Mouse (Mus musculus) left cerebral cortex, postnatal 36 days (tissue): ENCODE measurements around the gene Shisa6. TPM values are rescaled to one million over a fixed set of nuclear protein-coding genes. Genes with fewer than 3 reads are reported as not detected.

Experiments
- DNase-seq, 2 experiments: peaks; one replicate each; pipeline ENCODE4 v3.0.0; 2021 to 2022; ENCODE audit warnings: low spot score in 2 of 2, mixed read lengths in 1 of 2
- intact Hi-C: fragments of 180-260 bp; cut with DNase I; formaldehyde crosslinking; loops from one replicate; pipeline ENCODE4 v1.15.1; 2025
- total RNA-seq, 2 experiments: library from RNA; stranded (reverse); gene quantifications; 2 replicates each; pipeline ENCODE4 v1.2.3; 2021

Gene Shisa6
- total RNA-seq = 10 to 100 TPM; 11.6 to 19.5 TPM

DNA sequence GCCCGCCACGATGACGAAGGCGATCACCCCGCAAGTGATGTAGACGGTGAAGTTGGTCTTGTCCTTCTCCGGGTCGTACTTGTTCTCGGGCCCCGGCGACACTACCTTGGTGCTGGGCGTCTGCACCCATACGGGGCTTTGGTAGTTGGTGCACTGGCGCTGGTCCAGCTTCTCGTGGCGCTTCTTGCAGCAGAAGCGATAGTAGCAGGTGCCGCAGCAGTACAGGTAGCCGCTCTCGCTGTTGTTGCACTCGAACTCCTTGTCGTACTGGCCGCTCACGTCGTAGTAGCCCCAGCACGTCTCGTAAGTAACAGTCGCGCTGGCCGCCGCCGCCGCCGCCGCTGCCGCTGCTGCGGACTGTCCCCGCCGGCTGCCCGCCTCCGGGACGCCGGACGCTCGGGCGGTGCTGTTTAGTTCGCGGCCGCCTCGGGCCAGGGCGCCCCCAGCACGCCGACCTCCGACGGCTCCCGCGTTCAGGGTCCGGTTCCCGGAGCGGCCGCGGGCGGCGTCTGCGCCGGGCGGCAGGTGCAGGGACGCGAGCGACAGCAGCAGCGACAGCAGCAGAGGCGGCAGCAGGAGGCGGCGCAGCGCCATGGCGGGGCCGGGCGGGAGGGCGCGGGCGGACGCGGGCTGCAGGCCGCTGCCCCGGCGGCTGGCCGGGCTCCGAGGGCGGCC, at the start of gene Shisa6:
TSS of gene Shisa6 (minus strand) at position 594 of the 675 bp plus-strand sequence.
- peak in 1 of 2 experiments; percentile 20 for DNase-seq
- intact Hi-C loops = loop anchor here (2.0 kb wide), 1 partner anchor 403 kb away; no protein-coding TSS in a partner anchor

DNA sequence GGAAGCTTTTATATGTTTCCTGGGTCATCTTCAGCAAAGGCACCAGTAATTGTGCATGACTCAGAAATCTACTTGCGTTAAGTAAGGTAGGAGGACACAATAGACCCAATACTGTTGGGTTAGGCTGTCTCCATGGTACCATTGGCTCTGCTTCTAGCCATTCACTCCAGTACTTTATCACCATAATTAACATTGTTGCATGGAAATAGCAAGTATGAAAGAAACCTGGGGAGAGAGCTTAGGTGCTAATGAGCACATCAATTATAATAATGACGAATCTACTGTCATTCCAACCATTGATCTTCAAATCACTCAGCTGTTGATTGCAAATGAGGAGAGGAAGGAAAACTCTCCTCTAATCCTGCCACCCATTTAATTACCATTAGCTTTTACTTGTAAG, 48.1 kb upstream of the Shisa6 start:
- intact Hi-C loops = no loop called here
- no peak for DNase-seq

DNA sequence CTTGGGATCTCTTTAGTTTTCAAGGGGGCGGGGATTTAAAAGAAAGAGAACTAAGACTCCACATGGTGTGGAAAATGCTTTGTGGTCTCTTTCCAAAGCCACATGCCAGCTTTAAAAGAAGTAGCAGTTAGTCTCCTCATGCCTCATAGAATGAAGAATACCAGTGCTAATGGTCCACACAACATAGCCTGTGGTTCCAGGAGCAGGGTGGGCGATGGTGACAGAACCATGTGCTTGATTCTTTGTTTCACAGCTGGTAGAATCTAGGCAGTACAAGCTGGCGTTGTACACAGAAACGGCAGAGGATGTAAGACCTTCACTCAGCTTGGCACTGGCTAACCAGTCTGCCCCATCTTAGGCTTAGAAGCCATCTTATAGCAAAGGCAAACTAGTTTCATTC, 43.3 kb upstream of the Shisa6 start:
- no peak for DNase-seq
- intact Hi-C loops = no loop called here

DNA sequence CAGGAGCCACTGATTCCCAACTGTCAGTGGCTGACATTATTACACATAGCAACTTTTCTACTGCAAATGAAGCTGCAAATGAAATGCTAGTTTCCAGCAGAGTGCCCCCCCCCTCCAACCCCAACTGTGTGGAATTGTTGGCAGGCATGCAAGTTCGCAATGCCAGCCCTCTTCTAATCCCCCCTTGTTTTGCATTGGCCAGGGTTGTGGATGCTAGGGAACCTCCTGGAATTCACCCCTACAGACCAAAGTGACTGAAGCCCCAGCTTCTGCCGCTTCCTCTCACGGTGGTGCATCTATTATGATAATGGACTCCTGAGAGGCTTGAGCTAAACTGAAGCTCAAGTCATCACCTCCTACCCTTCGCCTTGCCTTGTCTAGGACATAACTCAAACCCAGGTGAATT, 42.6 kb upstream of the Shisa6 start:
- intact Hi-C loops = no loop called here
- no peak for DNase-seq

DNA sequence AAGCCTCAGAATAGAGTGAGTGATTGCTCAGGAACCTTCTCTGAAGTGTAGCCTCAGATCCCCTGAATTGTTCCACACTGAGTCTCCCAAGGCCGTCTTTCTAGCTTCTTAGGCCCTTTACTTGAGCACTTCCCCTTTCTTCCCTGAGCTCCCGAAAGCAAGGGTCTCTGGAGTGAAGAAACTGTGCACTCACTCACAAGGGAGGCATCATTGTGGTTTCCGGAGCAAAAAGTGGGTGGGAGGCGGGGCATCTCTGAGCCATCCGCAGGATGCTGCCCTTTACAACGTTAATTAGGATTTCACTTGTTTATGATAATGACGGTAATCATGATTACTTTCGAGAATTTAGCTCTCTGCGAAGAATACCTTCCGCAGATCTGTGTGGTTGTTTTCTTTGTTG, 41.6 kb upstream of the Shisa6 start:
- DNase-seq = no peak
- intact Hi-C loops = no loop called here

DNA sequence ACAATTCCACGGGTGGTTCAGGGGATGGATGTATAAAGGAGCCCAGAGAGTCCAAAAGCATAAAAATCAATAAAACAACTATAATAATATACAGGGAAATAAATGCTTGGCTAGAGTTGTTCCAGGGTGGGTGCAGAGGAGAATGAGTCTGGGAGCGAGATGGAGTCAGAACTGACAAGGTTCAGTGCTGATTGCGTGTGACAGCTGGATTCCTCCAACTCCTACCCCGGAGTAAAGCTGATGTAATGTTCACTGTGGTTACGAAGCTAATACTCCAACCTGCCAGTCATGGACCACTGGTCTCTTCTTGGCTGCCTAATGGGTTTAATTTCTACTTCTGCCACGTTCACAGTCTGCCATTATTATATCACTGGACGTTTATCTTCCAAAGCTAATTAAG, 36.5 kb upstream of the Shisa6 start:
- DNase-seq = no peak

DNA sequence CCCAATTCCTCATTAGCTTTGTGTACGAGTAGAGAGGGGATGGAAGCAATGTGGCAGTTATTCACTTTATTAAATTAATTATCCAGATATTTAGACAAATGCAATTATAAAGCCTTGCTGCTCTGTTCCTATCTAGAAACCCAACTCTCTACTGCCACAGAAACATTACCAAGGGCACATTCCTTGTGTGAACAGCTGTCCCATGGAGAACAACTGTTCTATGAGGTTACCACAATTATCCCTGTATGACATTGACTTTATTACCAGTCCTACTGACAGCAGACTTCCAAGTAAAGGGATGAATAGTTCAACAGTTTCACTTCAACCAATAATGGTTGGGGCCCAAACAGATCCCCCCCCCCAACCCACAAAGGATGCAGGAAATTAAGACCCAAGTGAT, 12.1 kb upstream of the Shisa6 start:
- intact Hi-C loops = no loop called here
- no peak for DNase-seq

More for the DNA sequence above, 36.5 kb upstream of the Shisa6 start:
- intact Hi-C loops = no loop called here

DNA sequence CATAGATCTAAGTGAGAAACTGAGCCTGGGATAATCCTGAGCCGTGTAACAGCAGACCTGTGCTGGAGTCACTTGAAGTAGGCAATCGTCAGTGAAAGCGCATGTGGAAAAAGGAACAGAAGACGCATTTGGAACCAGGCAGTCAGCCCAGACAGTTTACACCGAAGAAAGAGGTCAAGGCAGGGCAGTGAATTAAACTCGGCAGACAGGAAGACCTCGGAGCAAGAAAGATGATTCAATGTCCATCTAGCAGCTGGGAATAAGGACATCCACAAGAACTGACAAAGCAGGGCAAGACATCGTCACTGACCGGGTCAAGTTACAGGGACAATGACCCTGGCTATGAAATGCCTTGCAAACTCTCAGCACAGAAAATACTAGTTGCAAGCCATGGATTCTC, 10.1 kb upstream of the Shisa6 start:
- DNase-seq = no peak
- intact Hi-C loops = no loop called here

DNA sequence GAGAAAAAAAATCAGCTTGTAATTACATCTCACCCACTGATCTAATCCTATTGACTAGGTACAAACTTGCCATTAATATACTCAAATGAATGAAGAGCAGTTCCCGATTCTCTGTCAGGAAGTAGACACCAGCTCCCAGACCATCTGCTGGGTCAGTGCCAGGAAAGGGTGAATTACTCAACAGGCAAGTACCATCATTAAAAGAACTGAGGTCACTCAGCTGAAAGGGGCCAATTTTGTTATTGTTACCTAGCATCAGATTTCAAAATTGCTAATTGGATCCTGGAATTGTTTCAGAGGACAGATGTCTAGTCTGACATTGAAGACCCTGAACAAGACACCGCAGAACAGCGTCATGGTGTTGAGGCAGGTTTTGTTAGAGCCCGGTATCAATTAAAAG, 9.4 kb upstream of the Shisa6 start:
- intact Hi-C loops = no loop called here
- DNase-seq = no peak

DNA sequence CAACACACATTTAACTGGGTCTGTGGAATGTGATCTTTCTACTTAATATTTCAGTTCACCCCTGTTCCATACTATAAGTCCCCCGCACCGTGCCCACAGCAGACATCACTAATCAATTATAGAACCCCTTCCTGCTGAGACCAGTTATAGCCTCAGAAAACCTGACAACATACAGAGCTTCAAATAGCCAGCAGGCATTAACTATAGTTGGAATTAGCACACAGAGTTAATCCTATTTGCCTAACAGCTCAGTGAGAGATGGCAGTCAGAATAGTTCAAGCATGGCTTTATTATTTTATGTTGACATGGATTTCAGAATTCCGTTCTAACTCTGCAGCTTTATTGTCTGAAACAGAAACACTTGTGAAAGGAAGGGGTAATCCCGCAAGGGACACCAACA, 8.5 kb upstream of the Shisa6 start:
- no peak for DNase-seq
- intact Hi-C loops = no loop called here

DNA sequence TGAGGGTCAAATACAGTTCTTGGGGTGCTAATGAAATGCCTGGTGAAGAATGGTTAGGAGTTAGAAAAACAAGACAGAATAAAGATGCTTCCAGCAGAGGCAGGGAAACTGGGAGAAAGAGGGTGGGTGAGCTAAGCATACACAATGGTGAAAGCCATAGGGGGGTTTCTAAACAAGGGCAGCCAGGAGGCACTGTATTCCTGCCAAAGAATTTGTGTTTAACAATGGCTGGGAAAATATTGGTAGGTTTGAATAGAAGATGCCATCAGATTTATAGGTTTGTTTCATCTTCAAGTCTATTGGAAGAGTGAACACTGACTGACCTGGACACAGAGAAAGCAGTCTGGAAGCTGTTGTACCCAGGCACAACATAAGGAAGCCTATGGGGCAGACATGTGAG, 2.4 kb upstream of the Shisa6 start:
- DNase-seq = no peak
- intact Hi-C loops = no loop called here

DNA sequence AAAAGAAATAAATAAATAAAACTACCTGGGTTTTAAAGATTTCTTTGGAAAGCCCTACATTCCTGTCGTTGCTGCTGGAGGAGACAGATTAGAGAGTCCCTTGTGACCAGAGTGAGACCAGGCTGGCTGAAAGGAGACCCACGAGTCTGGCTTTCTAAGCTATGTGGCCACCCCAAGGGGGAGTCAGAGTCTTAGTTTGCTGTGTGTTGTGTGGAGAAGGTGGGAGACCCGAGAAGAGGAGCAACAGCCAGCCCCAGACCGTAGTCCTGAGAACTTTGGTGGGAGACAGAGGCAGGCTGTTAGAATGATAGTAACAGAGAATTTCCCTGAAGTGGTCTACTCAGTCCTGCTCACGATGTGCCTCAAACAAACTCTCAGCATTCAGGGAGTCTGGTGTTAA, 1.6 kb upstream of the Shisa6 start:
- intact Hi-C loops = loop anchor here (2.0 kb wide), 1 partner anchor 405 kb away; no protein-coding TSS in a partner anchor
- no peak for DNase-seq

DNA sequence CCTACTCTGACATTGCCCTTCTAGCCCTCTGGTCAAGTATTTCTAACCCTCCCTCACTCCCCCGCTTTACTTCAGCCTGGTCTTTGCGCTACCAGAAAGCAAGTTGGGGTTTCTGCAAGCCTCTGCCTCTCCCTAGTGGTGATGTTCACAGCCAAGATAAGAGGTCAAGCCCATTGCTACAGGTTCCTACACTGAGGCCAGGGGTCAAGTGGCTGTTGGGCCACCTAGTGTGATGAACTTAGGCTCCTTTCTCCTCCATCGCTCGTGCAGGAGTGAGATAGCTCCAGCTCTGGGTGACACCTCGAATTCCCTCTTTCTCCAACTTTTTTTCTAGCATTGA, 1.2 kb upstream of the Shisa6 start:
- DNase-seq = no peak
- intact Hi-C loops = loop anchor here (2.0 kb wide), 1 partner anchor 404 kb away; no protein-coding TSS in a partner anchor

DNA sequence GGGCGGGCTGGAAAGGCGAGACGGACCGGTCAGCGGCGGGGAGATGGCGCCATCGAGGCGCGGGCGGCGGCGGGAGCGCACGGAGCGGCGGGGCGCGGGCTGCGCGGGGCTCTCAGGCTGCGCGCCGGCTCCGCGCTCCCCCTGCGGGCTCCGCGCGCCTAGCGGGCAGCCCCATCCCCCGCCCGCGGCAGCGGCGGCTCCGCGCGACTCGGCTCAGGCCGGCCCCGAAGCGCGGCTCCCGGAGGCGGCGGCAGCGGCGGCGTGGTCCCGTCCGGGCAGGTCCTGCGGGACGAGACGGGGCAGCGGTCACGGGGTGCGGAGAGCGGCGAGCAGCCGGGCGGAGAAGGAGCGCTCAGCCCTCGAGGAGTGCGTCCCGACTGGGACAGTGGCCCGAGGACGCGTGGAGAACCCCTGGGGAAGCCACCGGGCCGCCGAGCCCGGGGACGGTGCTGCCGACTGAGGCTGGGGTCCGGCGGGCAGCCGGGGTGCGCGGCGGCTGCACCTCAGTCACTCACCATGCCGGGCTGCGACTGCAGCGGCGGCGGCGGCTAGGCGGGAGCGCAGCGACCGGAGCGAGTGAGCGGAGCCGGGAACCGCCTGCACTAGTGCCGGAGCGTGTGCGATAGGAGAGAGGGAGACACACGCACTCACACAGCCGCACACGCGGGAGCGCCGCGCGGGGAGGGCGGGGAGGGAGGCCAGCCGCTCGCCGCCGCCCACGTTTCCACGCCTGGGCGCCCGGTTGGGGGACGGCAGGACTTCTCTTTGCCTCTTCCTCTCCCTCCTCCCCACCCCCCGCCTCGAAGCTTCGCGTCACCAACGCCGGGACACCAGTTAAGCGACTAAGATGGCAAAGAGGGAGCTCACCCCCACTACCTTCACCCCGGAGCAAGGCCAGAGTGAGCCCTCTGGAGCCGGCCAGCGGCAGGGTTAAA, 549 bp upstream of the Shisa6 start:
- intact Hi-C loops = loop anchor here (2.0 kb wide), 1 partner anchor 404 kb away; no protein-coding TSS in a partner anchor
- DNase-seq = peak; percentile 49 to 63

DNA sequence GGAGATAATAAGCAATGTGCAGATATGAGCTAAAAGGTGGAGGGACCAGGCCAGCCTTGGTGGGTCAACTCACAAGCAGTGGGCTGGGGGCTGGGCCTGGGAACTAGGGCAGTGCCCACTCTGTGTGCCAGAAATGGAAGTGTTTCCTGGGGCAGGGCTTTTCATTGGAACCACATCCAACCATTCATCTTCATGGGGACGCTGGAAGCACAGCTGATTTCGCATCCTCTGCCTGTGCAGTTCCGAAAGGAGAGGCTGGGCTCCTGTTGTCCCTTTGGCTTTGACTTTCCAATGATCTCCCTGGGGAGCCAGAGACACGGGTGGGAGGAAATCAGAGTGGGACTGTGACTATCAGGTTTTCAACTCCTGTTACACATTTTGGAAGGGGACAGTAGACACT, 1.5 kb downstream of the Shisa6 start:
- intact Hi-C loops = no loop called here
- DNase-seq = no peak

DNA sequence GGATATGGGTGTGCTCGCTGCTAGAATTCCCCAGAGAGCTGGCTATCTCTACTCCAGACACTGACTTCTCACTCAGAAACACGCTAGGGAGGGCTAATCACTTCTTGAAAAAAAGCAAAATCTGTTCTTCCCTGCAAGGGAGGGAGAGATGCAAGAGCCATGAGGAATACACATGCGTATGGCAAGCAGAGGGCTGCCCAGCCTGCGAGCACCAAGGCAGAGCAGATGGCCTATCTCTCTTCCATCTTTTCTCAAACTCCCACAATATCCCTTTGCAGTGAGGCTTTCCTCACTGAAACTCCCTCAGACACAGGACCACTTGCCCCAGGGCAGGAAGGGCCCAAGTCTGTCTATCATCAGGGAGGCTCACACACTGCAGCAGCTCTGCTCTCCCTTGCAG, 3.4 kb downstream of the Shisa6 start:
- intact Hi-C loops = no loop called here

DNA sequence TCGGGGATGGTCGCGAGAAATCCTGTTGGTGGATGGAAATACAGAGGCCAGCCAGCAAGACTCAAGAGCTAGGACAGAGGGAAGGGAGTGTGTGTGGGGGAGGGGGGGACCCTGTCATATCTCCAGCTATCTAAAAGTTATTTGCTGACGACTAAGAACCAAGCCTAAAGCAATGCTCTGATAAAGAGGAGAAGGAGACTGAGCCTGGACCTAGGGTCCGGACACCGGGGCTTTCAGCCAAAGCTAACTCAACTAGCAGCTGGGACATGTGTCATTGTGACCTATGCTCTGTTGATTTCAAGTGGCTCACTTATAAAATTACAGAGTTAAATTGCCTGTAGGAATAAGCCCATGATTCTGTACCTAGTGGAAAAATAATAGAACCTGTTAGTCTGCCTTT, 6.4 kb downstream of the Shisa6 start:
- intact Hi-C loops = no loop called here
- DNase-seq = no peak

More for the DNA sequence above, 3.4 kb downstream of the Shisa6 start:
- DNase-seq = peak in 1 of 2 experiments; percentile 19

DNA sequence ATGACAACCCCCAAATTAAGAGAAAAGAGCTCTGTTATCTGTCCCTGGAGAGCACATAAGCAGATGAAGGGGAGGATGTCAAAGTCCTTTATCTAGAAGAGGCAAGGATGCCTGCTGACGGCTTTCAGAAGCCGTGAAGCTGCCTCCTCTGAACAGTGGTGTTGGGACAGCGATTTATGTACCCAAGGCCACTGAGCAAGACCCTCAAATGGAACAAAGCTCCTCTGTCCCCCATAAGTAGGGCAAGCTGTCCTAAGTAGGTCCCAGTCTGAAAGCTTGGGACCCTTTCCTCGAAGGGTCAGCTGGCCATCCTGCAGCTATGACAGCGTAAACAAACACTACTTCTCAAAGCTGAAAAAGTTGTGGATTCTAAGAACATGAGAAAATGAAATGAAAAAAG, 11.4 kb downstream of the Shisa6 start:
- DNase-seq = no peak
- intact Hi-C loops = no loop called here

DNA sequence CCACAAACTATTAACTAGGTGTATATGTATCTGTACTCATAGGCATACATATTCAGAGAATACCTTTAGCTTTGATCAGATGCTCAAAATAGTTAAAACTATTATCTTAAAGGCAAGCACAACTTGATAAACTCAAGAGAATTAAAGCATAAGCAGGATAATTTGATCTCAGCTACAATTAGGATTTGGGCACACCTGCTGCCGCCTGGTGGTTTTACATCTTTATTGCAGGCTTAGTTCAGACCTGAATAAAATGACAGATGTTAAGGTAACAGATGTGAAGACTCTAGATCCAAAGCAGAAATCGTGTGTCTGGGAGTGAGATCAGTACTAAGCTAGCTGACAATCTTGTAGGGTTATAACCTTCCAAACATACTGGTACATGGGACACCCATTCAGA, 24.8 kb downstream of the Shisa6 start:
- intact Hi-C loops = no loop called here
- DNase-seq = no peak

DNA sequence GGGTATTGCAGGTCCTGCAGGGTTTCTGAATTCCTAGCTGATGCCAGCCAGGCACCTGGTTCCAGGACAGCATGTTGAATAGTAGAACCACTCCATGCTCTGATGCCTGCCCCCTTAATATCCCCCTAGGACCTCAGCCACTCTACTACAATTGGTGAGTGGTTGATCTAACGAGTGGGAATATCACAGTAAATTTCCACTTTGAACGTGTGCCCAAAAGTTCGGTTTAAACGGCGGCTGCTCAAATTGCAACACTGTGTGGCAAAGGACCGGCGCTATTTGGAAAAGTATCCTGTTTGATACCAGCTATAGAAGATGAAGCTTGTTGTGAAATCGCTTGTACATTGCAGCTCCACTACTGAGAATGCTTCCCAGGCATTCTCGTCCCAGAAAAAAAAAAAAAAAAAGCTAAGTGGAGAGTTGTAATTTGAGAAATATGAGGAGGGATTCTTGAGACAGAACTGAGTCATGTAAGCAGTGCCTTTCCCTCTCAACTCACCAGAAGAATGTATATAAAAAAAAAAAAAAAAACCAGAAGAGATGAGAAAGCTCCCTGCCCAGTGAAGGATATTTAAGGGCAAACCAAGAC, 26.8 kb downstream of the Shisa6 start:
- no peak for DNase-seq
- intact Hi-C loops = no loop called here

DNA sequence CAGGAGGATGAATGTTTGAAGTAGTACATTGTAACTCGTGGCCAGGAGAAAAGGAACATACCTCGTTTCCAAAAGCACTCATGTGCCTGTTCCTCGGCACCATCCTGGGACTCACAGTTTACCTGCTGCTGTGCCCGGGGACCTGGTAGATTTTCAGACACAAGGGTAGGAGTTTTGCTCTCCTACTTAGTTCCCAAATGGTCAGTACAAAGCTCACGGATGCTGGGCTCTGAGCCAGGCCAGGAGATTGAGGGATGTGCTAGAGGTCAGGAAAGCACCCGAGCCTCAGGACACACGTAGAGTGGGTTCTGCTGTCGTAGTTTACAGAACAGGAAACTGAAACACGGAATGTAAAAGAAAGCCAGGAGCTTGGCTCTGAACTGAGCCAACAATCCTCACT, 29.5 kb downstream of the Shisa6 start:
- DNase-seq = no peak
- intact Hi-C loops = no loop called here
